Mouse (Mus musculus): ENCODE data around the gene Mblac1.
A peak's percentile ranks its signal among the peaks of the same experiment; 100 is the strongest.

DNA sequence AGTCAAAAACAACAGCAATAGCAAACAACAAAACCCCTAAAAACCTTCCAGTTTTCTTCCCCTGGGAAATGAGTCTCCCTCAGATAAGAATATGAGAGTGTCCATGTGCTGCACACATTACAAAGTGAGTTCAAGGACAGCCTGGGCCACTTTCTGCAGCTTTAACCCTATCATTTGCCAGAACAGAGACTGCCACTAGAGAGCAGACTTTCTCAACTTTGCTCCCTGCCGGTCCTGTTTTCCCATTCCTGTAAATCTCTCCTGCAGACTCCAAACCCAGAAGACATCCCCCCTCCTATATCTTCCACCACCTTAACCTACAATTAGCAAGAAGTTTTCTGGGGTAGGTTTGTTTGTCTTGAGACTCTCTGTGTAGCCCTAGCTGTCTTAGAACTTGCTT is 5.5 kb downstream of the Mblac1 start:
- TF ChIP-seq CTCF (IDR thresholded peaks at IDR 0.05) (peak; percentile 55), POLR2A (IDR thresholded peaks at IDR 0.05; ENCODE audit: insufficient read depth, low read depth, low read length) (no peak), EP300 (IDR thresholded peaks at IDR 0.05; ENCODE audit: insufficient read depth, low read depth, low read length) (no peak)
